Mouse (Mus musculus) layer of hippocampus, adult 2 months (tissue): ENCODE results near the gene Adam20. TPM values are rescaled to one million over a fixed set of nuclear protein-coding genes. Genes with fewer than 3 reads are reported as not detected.
"Not testable (repeated sequence)": the region's sequence is repeated elsewhere in the genome, so short reads cannot be mapped to it uniquely, and the experiment has no call there.

Experiments used
- DNase-seq, 2 experiments: peaks; one replicate each; pipeline ENCODE4 v3.0.0; 2022; ENCODE audit warnings: low spot score in 2 of 2
- H3K27ac ChIP-seq: fragments of 200-600 bp; 2 replicates; pipeline ENCODE4 v1.8.1; 2022
- H3K4me3 ChIP-seq: fragments of 200-600 bp; 2 replicates; pipeline ENCODE4 v1.8.1; 2022; ENCODE audit warnings: mild to moderate bottlenecking
- CTCF ChIP-seq: fragments of 200-600 bp; conservative IDR thresholded peaks from 2 replicates; pipeline ENCODE4 v1.8.1; 2022; ENCODE audit warnings: antibody characterized with exemption, mild to moderate bottlenecking, moderate library complexity
- long read RNA-seq, 2 experiments: library from polyadenylated mRNA; stranded (forward); transcript quantifications; one replicate each; pipeline ENCODE4 v2.0.0; 2021; ENCODE audit warnings: borderline mapping rate in 2 of 2
- total RNA-seq, 2 experiments: library from RNA; stranded (reverse); gene quantifications; 2 replicates each; pipeline ENCODE4 v1.2.3; 2021

The Adam20 gene
- not detected for total RNA-seq
- long read RNA-seq, experiment 1 = 0 reads
- long read RNA-seq, experiment 2 = 0 reads

DNA sequence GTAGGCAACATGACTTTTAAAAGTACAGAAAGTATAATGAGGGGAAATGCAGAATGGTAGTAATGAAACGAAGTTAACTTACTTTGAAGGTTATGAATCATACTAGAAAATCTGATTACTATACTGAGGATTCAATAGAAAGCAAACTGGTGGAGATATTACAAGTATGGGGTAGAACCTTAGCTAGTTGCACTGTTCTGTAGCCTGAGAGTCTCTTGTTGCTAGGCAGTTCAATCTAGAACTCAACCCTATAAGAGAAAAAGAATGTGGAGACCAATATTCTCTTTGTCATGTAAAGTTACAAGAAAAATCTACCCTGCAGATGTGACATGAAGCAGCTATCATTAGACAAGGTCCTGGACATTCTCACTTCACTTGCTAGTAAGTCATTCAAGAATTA is at the start of gene Adam20:
Adam20 (plus strand) TSS at position 301 of the 400 bp plus-strand sequence.
- DNase-seq, H3K4me3 ChIP-seq, H3K27ac ChIP-seq: not testable (repeated sequence)

- not testable (repeated sequence) for DNase-seq, H3K4me3 ChIP-seq, H3K27ac ChIP-seq
Measured at GRCm38 (mm10) chr8:40751908-40752307, 41.2 kb upstream of the Adam20 start, which contains the start of gene Adam25. Gene Adam25, plus strand, starts transcription at chr8:40752208.

GRCm38 (mm10) chr8:40783320-40783719 is 9.8 kb upstream of the Adam20 start:
- no peak for DNase-seq
- no peak overlapping the region for H3K27ac ChIP-seq
- no peak for TF ChIP-seq CTCF
- no peak overlapping the region for H3K4me3 ChIP-seq

GRCm38 (mm10) chr8:40803379-40804079 is 10.5 kb downstream of the Adam20 start:
- TF ChIP-seq CTCF = no peak
- no peak overlapping the region for H3K4me3 ChIP-seq
- H3K27ac ChIP-seq = no peak overlapping the region
- no peak for DNase-seq

Other genes with a start within 250 kb of the Adam20 start
- gene Adam24, start 118.2 kb upstream of the Adam20 start, total RNA-seq = not detected
- not detected for gene Adam25, start 41.1 kb upstream of the Adam20 start, total RNA-seq
- gene Adam39, start 29.7 kb downstream of the Adam20 start, total RNA-seq = not detected